Mouse (Mus musculus) heart, adult 2 months (tissue): ENCODE measurements around the gene Hnrnpm. TPM values are rescaled to one million over a fixed set of nuclear protein-coding genes. Genes with fewer than 3 reads are reported as not detected.

Experiments
- DNase-seq, 2 experiments: peaks; one replicate each; pipeline ENCODE4 v3.0.0; 2021
- H3K27ac ChIP-seq: fragments of 200-600 bp; 2 replicates; pipeline ENCODE4 v1.8.1; 2022
- H3K27me3 ChIP-seq: fragments of 200-500 bp; 2 replicates; pipeline ENCODE4 v1.6.1; 2012; ENCODE audit warnings: mild to moderate bottlenecking, low read length, inconsistent platforms, mixed read lengths; ENCODE audit not compliant: control insufficient read depth, insufficient read depth
- H3K36me3 ChIP-seq: fragments of 200-500 bp; 2 replicates; pipeline ENCODE4 v1.6.1; 2012; ENCODE audit warnings: low read length, inconsistent platforms; ENCODE audit not compliant: control insufficient read depth, insufficient read depth
- H3K4me1 ChIP-seq: fragments of 200-500 bp; 2 replicates; pipeline ENCODE4 v1.6.1; 2011; ENCODE audit warnings: low read length; ENCODE audit not compliant: control insufficient read depth, insufficient read depth
- H3K4me3 ChIP-seq: fragments of 200-600 bp; 2 replicates; pipeline ENCODE4 v1.8.1; 2022
- H3K79me2 ChIP-seq: fragments of 200-500 bp; replicated peaks from 2 replicates; pipeline ENCODE4 v1.6.1; 2012; ENCODE audit warnings: mild to moderate bottlenecking, inconsistent platforms, low read length, moderate library complexity, mixed read lengths; ENCODE audit not compliant: control insufficient read depth, insufficient read depth
- H3K9ac ChIP-seq: fragments of 200-500 bp; 2 replicates; pipeline ENCODE4 v1.6.1; 2012; ENCODE audit warnings: low read depth, mild to moderate bottlenecking, control low read depth, inconsistent platforms, low read length, mixed read lengths
- CTCF ChIP-seq: fragments of 200-600 bp; IDR thresholded peaks from 2 replicates; pipeline ENCODE4 v1.8.1; 2022; ENCODE audit warnings: antibody characterized with exemption, mild to moderate bottlenecking, moderate library complexity
- EP300 ChIP-seq: fragments of 200-500 bp; IDR thresholded peaks from 2 replicates; pipeline ENCODE4 v1.6.1; 2011; ENCODE audit warnings: low read depth, low read length, control low read depth; ENCODE audit not compliant: insufficient read depth
- POLR2A ChIP-seq: fragments of 200-500 bp; IDR thresholded peaks from 2 replicates; pipeline ENCODE4 v1.6.1; 2011; ENCODE audit warnings: mild to moderate bottlenecking, low read depth, low read length, control low read depth; ENCODE audit not compliant: insufficient read depth
- WGBS: fragments of 180-500 bp; shearing (Covaris S2); methylation state at CpG from one replicate; pipeline ENCODE4 v1.1.7; 2018; 5-methylcytosine and 5-hydroxymethylcytosine counted together
- intact Hi-C: fragments of 180-260 bp; cut with DNase I; formaldehyde crosslinking; loops from one replicate; pipeline ENCODE4 v1.15.1; 2025
- polyA plus RNA-seq: library from polyadenylated mRNA; depleted of rRNA; stranded (reverse); fragments of >200 nt; gene quantifications from 2 replicates; pipeline ENCODE4 v1.2.3, GENCODE M21; 2012; rRNA removed
- total RNA-seq, 2 experiments: library from RNA; stranded (reverse); gene quantifications; 2 replicates each; pipeline ENCODE4 v1.2.3; 2021

Gene Hnrnpm
- total and polyA plus RNA-seq, 3 experiments = 36.2 to 89.9 (median 87.9) TPM

- Histone ChIP-seq H3K9ac (no peak overlapping the region), H3K27me3 (no peaks in the 10 kb centered on the region), H3K36me3 (no peaks in the 10 kb centered on the region), H3K4me3 (no peak overlapping the region), H3K27ac (no peak overlapping the region), H3K79me2 (no peaks in the 10 kb centered on the region), H3K4me1 (no peaks in the 10 kb centered on the region)
- 81% methylated on average over 3 of the region's 3 CpGs for WGBS
- intact Hi-C loops = no loop called here
- TF ChIP-seq CTCF (no peak), POLR2A (no peak), EP300 (no peak)
- no peak for DNase-seq
Measured at GRCm38 (mm10) chr17:33600831-33601230, 85.8 kb downstream of the Hnrnpm start.

GRCm38 (mm10) chr17:33599836-33600475, 86.7 kb downstream of the Hnrnpm start:
- no peaks in the 10 kb centered on the region for H3K27me3 ChIP-seq
- no peaks in the 10 kb centered on the region for H3K79me2 ChIP-seq
- intact Hi-C loops = no loop called here
- TF ChIP-seq EP300 = no peak
- TF ChIP-seq CTCF = no peak
- no peak for TF ChIP-seq POLR2A
- no peak overlapping the region for H3K4me3 ChIP-seq
- H3K36me3 ChIP-seq = no peaks in the 10 kb centered on the region
- no peak overlapping the region for H3K27ac ChIP-seq
- DNase-seq = no peak
- 78% methylated on average over 8 of the region's 8 CpGs for WGBS
- no peaks in the 10 kb centered on the region for H3K4me1 ChIP-seq
- H3K9ac ChIP-seq = no peak overlapping the region

DNA sequence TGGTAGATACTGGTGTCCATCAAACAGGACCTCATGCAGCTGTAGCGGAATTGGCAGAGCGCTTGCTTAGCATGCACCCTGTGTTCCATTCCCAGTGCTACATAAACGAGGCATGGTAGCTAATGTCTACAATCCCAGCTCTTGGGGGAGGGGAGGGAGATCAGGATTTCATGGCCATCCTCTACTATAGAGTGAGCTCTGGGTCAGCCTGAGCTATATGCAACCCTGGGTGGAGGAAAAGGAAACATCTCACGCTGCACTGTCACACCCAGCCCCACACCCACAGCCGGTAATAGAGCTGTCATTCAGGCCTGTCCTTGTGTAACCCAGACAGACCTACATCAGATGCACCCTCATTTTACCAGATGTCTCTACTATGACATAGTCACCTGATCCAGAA, 88.2 kb downstream of the Hnrnpm start:
- H3K36me3 ChIP-seq = no peaks in the 10 kb centered on the region
- TF ChIP-seq EP300 (no peak), POLR2A (no peak), CTCF (no peak)
- no peaks in the 10 kb centered on the region for H3K4me1 ChIP-seq
- H3K79me2 ChIP-seq = no peaks in the 10 kb centered on the region
- no peaks in the 10 kb centered on the region for H3K27me3 ChIP-seq
- no peak overlapping the region for H3K27ac ChIP-seq
- WGBS = 90% methylated on average over 5 of the region's 5 CpGs
- intact Hi-C loops = no loop called here
- H3K4me3 ChIP-seq = no peak overlapping the region
- no peak overlapping the region for H3K9ac ChIP-seq
- no peak for DNase-seq

- no peaks in the 10 kb centered on the region for H3K79me2 ChIP-seq
- intact Hi-C loops = no loop called here
- H3K27me3 ChIP-seq = no peaks in the 10 kb centered on the region
- H3K27ac ChIP-seq = no peak overlapping the region
- H3K4me3 ChIP-seq = no peak overlapping the region
- no peak overlapping the region for H3K9ac ChIP-seq
- H3K4me1 ChIP-seq = no peaks in the 10 kb centered on the region
- no peak for DNase-seq
- no peaks in the 10 kb centered on the region for H3K36me3 ChIP-seq
- no peak for TF ChIP-seq POLR2A
- no peak for TF ChIP-seq CTCF
- no peak for TF ChIP-seq EP300
Measured at GRCm38 (mm10) chr17:33597271-33597670, 89.4 kb downstream of the Hnrnpm start.

Other genes starting within 250 kb of the Hnrnpm start
- 10 to 100 TPM; 13.6 to 14.7 TPM for gene Adamts10, start 162.7 kb downstream of the Hnrnpm start, total RNA-seq
- gene Adamts10, start 162.7 kb downstream of the Hnrnpm start, polyA plus RNA-seq = 49.0 and 52.2 TPM in 2 replicates
- gene Myo1f, start 131.2 kb downstream of the Hnrnpm start, total RNA-seq = 1 to 10 TPM; 2.3 to 3.1 TPM
- 2.8 and 3.2 TPM in 2 replicates for gene Myo1f, start 131.2 kb downstream of the Hnrnpm start, polyA plus RNA-seq
- 1 to 10 TPM; 7.3 to 7.7 TPM for gene Zfp414, start 57.8 kb downstream of the Hnrnpm start, total RNA-seq
- gene Zfp414, start 57.8 kb downstream of the Hnrnpm start, polyA plus RNA-seq = 27.0 and 28.4 TPM in 2 replicates
- gene Pram1, start 48.8 kb downstream of the Hnrnpm start, total RNA-seq = under 1 TPM in 1 of 2 experiments, not detected in 1; 0.32 TPM
- 0.41 and 0.61 TPM in 2 replicates for gene Pram1, start 48.8 kb downstream of the Hnrnpm start, polyA plus RNA-seq
- gene March2, start 31.8 kb upstream of the Hnrnpm start, total RNA-seq = 100 to 1,000 TPM; 136 to 182 TPM
- gene March2, start 31.8 kb upstream of the Hnrnpm start, polyA plus RNA-seq = 146 and 147 TPM in 2 replicates
- gene Rab11b, start 73.7 kb upstream of the Hnrnpm start, total RNA-seq = 100 to 1,000 TPM; 238 to 272 TPM
- gene Rab11b, start 73.7 kb upstream of the Hnrnpm start, polyA plus RNA-seq = 388 and 477 TPM in 2 replicates
- 1 to 10 TPM; 4.7 to 7.2 TPM for gene Angptl4, start 95.0 kb upstream of the Hnrnpm start, total RNA-seq
- gene Angptl4, start 95.0 kb upstream of the Hnrnpm start, polyA plus RNA-seq = 13.2 and 18.9 TPM in 2 replicates
- gene Kank3, start 123.7 kb upstream of the Hnrnpm start, total RNA-seq = 10 to 100 TPM; 54.6 to 61.0 TPM
- 139 and 168 TPM in 2 replicates for gene Kank3, start 123.7 kb upstream of the Hnrnpm start, polyA plus RNA-seq
- gene Rps28, start 137.7 kb upstream of the Hnrnpm start, total RNA-seq = 100 to 1,000 TPM; 683 to 757 TPM
- gene Rps28, start 137.7 kb upstream of the Hnrnpm start, polyA plus RNA-seq = 329 and 480 TPM in 2 replicates
- 100 to 1,000 TPM; 609 to 707 TPM for gene Ndufa7, start 137.7 kb upstream of the Hnrnpm start, total RNA-seq
- gene Ndufa7, start 137.7 kb upstream of the Hnrnpm start, polyA plus RNA-seq = 755 and 759 TPM in 2 replicates
- gene Cd320, start 156.2 kb upstream of the Hnrnpm start, total RNA-seq = 10 to 100 TPM; 27.8 to 34.3 TPM
- gene Cd320, start 156.2 kb upstream of the Hnrnpm start, polyA plus RNA-seq = 36.1 and 46.9 TPM in 2 replicates
- not detected for gene Gm7029, start 187.0 kb upstream of the Hnrnpm start, total RNA-seq
- not detected in 2 replicates for gene Gm7029, start 187.0 kb upstream of the Hnrnpm start, polyA plus RNA-seq
- gene Kifc1, start 203.8 kb upstream of the Hnrnpm start, total RNA-seq = under 1 TPM; 0.57 to 0.66 TPM
- 0.59 and 0.94 TPM in 2 replicates for gene Kifc1, start 203.8 kb upstream of the Hnrnpm start, polyA plus RNA-seq
- gene Platr17, start 218.3 kb upstream of the Hnrnpm start, total RNA-seq = not detected
- gene Platr17, start 218.3 kb upstream of the Hnrnpm start, polyA plus RNA-seq = not detected in 2 replicates
- 10 to 100 TPM; 11.5 to 16.4 TPM for gene Daxx, start 222.6 kb upstream of the Hnrnpm start, total RNA-seq
- 18.5 and 20.5 TPM in 2 replicates for gene Daxx, start 222.6 kb upstream of the Hnrnpm start, polyA plus RNA-seq
- 100 to 1,000 TPM in 1 of 2 experiments, 10 to 100 TPM in 1; 98.9 to 124 TPM for gene Tapbp, start 229.0 kb upstream of the Hnrnpm start, total RNA-seq
- gene Tapbp, start 229.0 kb upstream of the Hnrnpm start, polyA plus RNA-seq = 62.5 and 75.7 TPM in 2 replicates
- gene Zbtb22, start 229.0 kb upstream of the Hnrnpm start, total RNA-seq = 10 to 100 TPM; 13.7 to 18.8 TPM
- gene Zbtb22, start 229.0 kb upstream of the Hnrnpm start, polyA plus RNA-seq = 24.6 and 26.8 TPM in 2 replicates
- 10 to 100 TPM; 33.2 to 36.0 TPM for gene Rgl2, start 242.7 kb upstream of the Hnrnpm start, total RNA-seq
- gene Rgl2, start 242.7 kb upstream of the Hnrnpm start, polyA plus RNA-seq = 89.1 and 101 TPM in 2 replicates